In genomic region chr11:107574811-107575705, GRCm38 (mm10) we compare ENCODE assay signal across 15 mouse cellular contexts. TPM values are rescaled to one million over a fixed set of nuclear protein-coding genes. Genes with fewer than 3 reads are reported as not detected.
A peak's percentile ranks its signal among the peaks of the same experiment; 100 is the strongest.
DNase-seq lines count a peak whose midpoint lies in the region; ATAC-seq lines count a peak whose summit lies in the region.
"Had no signal": no experiment of that assay in that cellular context is flagged by ENCODE, and none has a peak within 500 bp of the region (broad histone marks: within the 10 kb centered on the region; RNA-seq: fewer than 3 reads in every experiment).

No protein-coding gene starts in this region.

- no peak for ATAC-seq in heart, embryonic 13.5 days (ENCODE audit: extremely low read depth, insufficient number of reproducible peaks, low FRiP score, low TSS enrichment)
- ATAC-seq in megakaryocyte-erythroid progenitor cell, adult 5-6 weeks (replicated peaks; ENCODE audit: low FRiP score, low TSS enrichment, poor library complexity, severe bottlenecking), result no peak
- ATAC-seq: CD4-positive, CD25-positive, alpha-beta regulatory T cell, adult 4 months; forebrain, embryonic 14.5 days had no signal

- peaks cover 57% of the 10 kb centered on the region for H3K36me3 ChIP-seq in heart, embryonic 13.5 days

- H3K27ac ChIP-seq in heart, embryonic 13.5 days (replicated peaks), result peak overlapping the region; percentile 90; the same call in 1 of the 2 replicates
- H3K27ac ChIP-seq: hindbrain, embryonic 12.5 days; limb, embryonic 13.5 days; liver, embryonic 15.5 days; midbrain, embryonic 10.5 days had no signal

- 89% methylated on average over 20 of the region's 20 CpGs for WGBS in heart, embryonic 13.5 days

- H3K9ac ChIP-seq in heart, embryonic 13.5 days, result no peak overlapping the region
- H3K9ac ChIP-seq: hindbrain, embryonic 12.5 days; limb, embryonic 13.5 days; liver, embryonic 15.5 days had no signal

- H3K4me1 ChIP-seq in heart, embryonic 13.5 days, result peaks cover 46% of the 10 kb centered on the region

- intact Hi-C loops in heart, postnatal 10 days (cut with DNase I), result no loop called here

- no peak overlapping the region for H3K4me2 ChIP-seq in heart, embryonic 13.5 days
- H3K4me2 ChIP-seq: hindbrain, embryonic 12.5 days; limb, embryonic 13.5 days; liver, embryonic 15.5 days had no signal

- H3K27me3 ChIP-seq in heart, embryonic 13.5 days (replicated peaks), result no peaks in the 10 kb centered on the region
- H3K27me3 ChIP-seq: hindbrain, embryonic 12.5 days; limb, embryonic 13.5 days; liver, embryonic 15.5 days had no signal

- H3K9me3 ChIP-seq in heart, embryonic 13.5 days, result no peaks in the 10 kb centered on the region
- H3K9me3 ChIP-seq: hindbrain, embryonic 12.5 days; limb, embryonic 13.5 days; liver, embryonic 15.5 days; midbrain, embryonic 10.5 days had no signal

- no peak for DNase-seq in heart, postnatal 10 days
- DNase-seq in 3T3-L1 (ENCODE audit: low read depth, low spot score), result peak; percentile 46
- DNase-seq in NIH3T3 (ENCODE audit: low read depth), result peak; percentile 36
- DNase-seq in thymus, postnatal 0 days (ENCODE audit: low spot score), result peak; percentile 70
- DNase-seq in cerebellum, postnatal 36 days, result no peak
- DNase-seq: cerebellum, adult 8-10 months; kidney, adult 8-10 months had no signal

- H3K4me3 ChIP-seq in heart, embryonic 13.5 days, result no peak overlapping the region
- H3K4me3 ChIP-seq: hindbrain, embryonic 12.5 days; limb, embryonic 13.5 days; liver, embryonic 15.5 days; midbrain, embryonic 10.5 days had no signal

RNA-seq across cellular contexts. Expression of gene Helz, which starts 27.3 kb away (rescaled TPM):
- polyA plus RNA-seq in heart, embryonic 13.5 days (2015; fragmentation: Nextera tagmentation; extraction: Ambion mirVana), result 12.1 and 13.7 TPM in 2 replicates
- 10 to 100 TPM; 26.7 to 31.8 TPM for total RNA-seq in heart, postnatal 10 days (2021)
- 20.5 and 24.1 TPM in 2 replicates for polyA plus RNA-seq in thymus, postnatal 0 days (2015; fragmentation: Nextera tagmentation; extraction: Ambion mirVana)
- 30.8 and 37.3 TPM in 2 replicates for total RNA-seq in megakaryocyte-erythroid progenitor cell, adult 5-6 weeks (2014; fragmentation: Nextera tagmentation)
- 21.4 and 22.3 TPM in 2 replicates for total RNA-seq in megakaryocyte-erythroid progenitor cell, adult 5-6 weeks (2017)

Comparison
In these comparisons a context has a peak if more than half of its experiments do, and no peak if none do; other contexts are left out.
1. DNase-seq: peak in 3T3-L1 (single experiment), NIH3T3 (single experiment) and thymus, postnatal 0 days (single experiment); none in heart, postnatal 10 days (0 of 2) and cerebellum, postnatal 36 days (0 of 2).